Mouse (Mus musculus) testis, adult 2 months (tissue): ENCODE measurements at regions not wholly inside any gene's neighbourhood (a gene's known extent, or its start where the extent isn't known, plus 50 kb on each side); places are given as distances from the start of the nearest gene placed in this dataset.

Source experiments
- H3K27ac ChIP-seq: fragments of 200-500 bp; 2 replicates; pipeline ENCODE4 v1.5.1; 2012; ENCODE audit warnings: low read depth, low read length; ENCODE audit not compliant: control insufficient read depth, insufficient read depth
- H3K27me3 ChIP-seq: fragments of 200-500 bp; 2 replicates; pipeline ENCODE4 v1.6.1; 2012; ENCODE audit warnings: mild to moderate bottlenecking, low read length, moderate library complexity; ENCODE audit not compliant: control insufficient read depth, insufficient read depth
- H3K36me3 ChIP-seq: fragments of 200-500 bp; 2 replicates; pipeline ENCODE4 v1.6.1; 2012; ENCODE audit warnings: mild to moderate bottlenecking, low read length; ENCODE audit not compliant: control insufficient read depth, insufficient read depth
- H3K4me1 ChIP-seq: fragments of 200-500 bp; 2 replicates; pipeline ENCODE4 v1.6.1; 2012; ENCODE audit warnings: low read length; ENCODE audit not compliant: control insufficient read depth, insufficient read depth
- H3K4me3 ChIP-seq: fragments of 200-500 bp; 2 replicates; pipeline ENCODE4 v1.5.1; 2012; ENCODE audit warnings: low read depth, mild to moderate bottlenecking, low read length, moderate library complexity, mixed read lengths; ENCODE audit not compliant: control insufficient read depth
- CTCF ChIP-seq: fragments of 200-500 bp; IDR thresholded peaks from 2 replicates; pipeline ENCODE4 v1.5.1; 2012; ENCODE audit warnings: low read depth, mild to moderate bottlenecking, inconsistent platforms, low read length, moderate library complexity; ENCODE audit not compliant: control insufficient read depth, insufficient read depth, insufficient replicate concordance
- POLR2A ChIP-seq: fragments of 200-500 bp; IDR thresholded peaks from 2 replicates; pipeline ENCODE4 v1.6.1; 2012; ENCODE audit warnings: low read depth, mild to moderate bottlenecking, inconsistent platforms, low read length, moderate library complexity; ENCODE audit not compliant: control insufficient read depth

- H3K4me1 ChIP-seq = peaks cover 2% of the 10 kb centered on the region; the same call in 1 of the 2 replicates
- H3K27ac ChIP-seq = no peak overlapping the region
- H3K27me3 ChIP-seq = no peaks in the 10 kb centered on the region
- no peak overlapping the region for H3K4me3 ChIP-seq
- H3K36me3 ChIP-seq = no peaks in the 10 kb centered on the region
- TF ChIP-seq POLR2A (no peak), CTCF (no peak)
These were observed 108.9 kb downstream of the Erv3 start for GRCm38 (mm10) chr2:131750679-131751078.

DNA sequence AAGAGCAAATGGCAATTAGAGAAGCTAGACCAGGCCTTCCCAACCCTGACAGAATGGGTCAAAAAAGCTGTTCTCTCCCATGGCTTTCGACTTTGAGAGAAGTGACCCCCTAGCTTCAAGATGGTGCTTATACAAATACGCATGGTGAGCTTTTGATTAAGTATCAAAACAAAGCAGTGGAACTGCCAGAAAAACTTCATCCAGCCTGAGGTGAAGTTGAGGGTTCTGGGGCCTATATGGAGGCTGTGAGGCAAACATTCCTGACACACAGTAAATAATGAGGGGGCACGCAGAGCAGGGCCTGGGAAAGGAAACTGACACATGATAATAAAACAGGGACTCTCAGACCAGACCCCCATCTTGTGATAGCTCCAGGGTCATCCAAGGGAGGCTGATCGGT, 109.3 kb downstream of the Erv3 start:
- no peak overlapping the region for H3K4me3 ChIP-seq
- no peak overlapping the region for H3K27ac ChIP-seq
- H3K4me1 ChIP-seq = peaks cover 2% of the 10 kb centered on the region; the same call in 1 of the 2 replicates
- H3K36me3 ChIP-seq = no peaks in the 10 kb centered on the region
- TF ChIP-seq CTCF = no peak
- TF ChIP-seq POLR2A = no peak
- no peaks in the 10 kb centered on the region for H3K27me3 ChIP-seq

DNA sequence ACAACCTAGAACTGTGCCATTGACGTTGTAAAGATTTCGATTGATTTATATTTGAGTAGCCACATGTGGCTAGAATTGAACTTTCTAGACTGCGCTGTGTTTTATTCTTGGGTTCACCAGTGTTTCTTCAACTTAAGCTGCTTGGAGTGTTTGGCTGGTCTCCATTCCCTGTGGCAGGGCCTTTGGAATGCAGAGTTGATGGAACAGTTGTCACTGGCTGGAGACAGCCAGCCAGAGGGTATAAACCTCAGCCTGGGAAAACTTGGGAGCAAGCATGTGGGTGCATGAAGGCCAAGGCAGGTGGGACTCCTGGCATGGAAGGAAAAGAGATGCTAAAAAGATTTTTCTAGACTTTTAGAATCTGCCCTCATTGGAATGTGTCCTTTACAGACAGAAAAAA, 109.8 kb downstream of the Erv3 start:
- no peak overlapping the region for H3K4me3 ChIP-seq
- peaks cover 2% of the 10 kb centered on the region; the same call in 1 of the 2 replicates for H3K4me1 ChIP-seq
- no peaks in the 10 kb centered on the region for H3K36me3 ChIP-seq
- no peaks in the 10 kb centered on the region for H3K27me3 ChIP-seq
- TF ChIP-seq CTCF (no peak), POLR2A (no peak)
- H3K27ac ChIP-seq = no peak overlapping the region

GRCm38 (mm10) chr2:131748791-131749190, 110.8 kb downstream of the Erv3 start:
- Histone ChIP-seq H3K27me3 (no peaks in the 10 kb centered on the region), H3K27ac (no peak overlapping the region), H3K4me3 (no peak overlapping the region)

DNA sequence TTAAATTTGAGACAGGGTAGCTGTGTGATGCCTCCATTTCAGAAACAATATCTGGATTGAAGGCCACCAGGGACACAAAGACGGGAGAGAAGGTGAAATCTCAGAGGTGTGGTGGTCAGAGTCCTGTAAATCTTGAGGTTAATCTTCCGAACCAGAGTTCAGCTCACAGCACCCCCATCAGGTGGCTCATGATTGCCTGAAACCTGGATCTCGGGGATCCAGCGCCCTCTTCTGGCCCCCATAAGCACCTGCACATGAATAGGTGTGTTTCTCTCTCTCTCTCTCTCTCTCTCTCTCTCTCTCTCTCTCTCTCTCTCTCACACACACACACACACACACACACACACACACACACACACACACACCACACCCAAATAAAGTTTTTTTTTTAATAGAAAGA, 111.8 kb downstream of the Erv3 start:
- H3K4me1 ChIP-seq = peaks cover 2% of the 10 kb centered on the region; the same call in 1 of the 2 replicates
- no peak overlapping the region for H3K4me3 ChIP-seq
- TF ChIP-seq CTCF (peak; percentile 50; the same call in 1 of the 2 replicates), POLR2A (no peak)
- H3K27ac ChIP-seq = no peak overlapping the region
- H3K36me3 ChIP-seq = no peaks in the 10 kb centered on the region
- no peaks in the 10 kb centered on the region for H3K27me3 ChIP-seq

More at GRCm38 (mm10) chr2:131748791-131749190, 110.8 kb downstream of the Erv3 start:
- peaks cover 2% of the 10 kb centered on the region; the same call in 1 of the 2 replicates for H3K4me1 ChIP-seq
- no peak for TF ChIP-seq CTCF
- H3K36me3 ChIP-seq = no peaks in the 10 kb centered on the region

- no peak overlapping the region for H3K4me3 ChIP-seq
- no peaks in the 10 kb centered on the region for H3K27me3 ChIP-seq
- H3K4me1 ChIP-seq = peaks cover 2% of the 10 kb centered on the region; the same call in 1 of the 2 replicates
- H3K36me3 ChIP-seq = no peaks in the 10 kb centered on the region
- no peak overlapping the region for H3K27ac ChIP-seq
- TF ChIP-seq POLR2A = no peak
- TF ChIP-seq CTCF = no peak
These were observed 114.1 kb downstream of the Erv3 start for GRCm38 (mm10) chr2:131745381-131745895.

DNA sequence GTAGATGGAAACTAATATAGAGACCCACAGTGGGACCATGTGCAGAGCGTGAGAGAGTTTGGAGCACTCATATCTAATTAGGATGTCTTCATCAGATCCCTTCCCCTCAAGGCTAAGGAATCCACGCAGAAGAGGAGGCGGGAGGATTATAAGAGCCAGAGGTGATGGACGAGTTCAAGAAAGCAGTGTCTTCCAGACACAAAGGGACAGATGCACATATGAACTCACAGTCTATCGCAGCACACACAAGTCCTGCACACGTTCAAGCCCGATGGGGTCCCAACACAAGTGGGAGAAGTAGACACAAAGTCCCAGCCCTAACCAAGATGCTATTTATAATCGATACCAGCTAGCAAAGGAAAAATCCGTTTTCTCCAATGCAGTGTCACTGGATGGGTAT, 114.6 kb downstream of the Erv3 start:
- H3K4me1 ChIP-seq = peaks cover 2% of the 10 kb centered on the region; the same call in 1 of the 2 replicates
- no peaks in the 10 kb centered on the region for H3K36me3 ChIP-seq
- no peak for TF ChIP-seq CTCF
- no peak for TF ChIP-seq POLR2A
- no peak overlapping the region for H3K27ac ChIP-seq
- no peak overlapping the region for H3K4me3 ChIP-seq
- H3K27me3 ChIP-seq = no peaks in the 10 kb centered on the region
